Mouse (Mus musculus): Measurements from ENCODE around the gene Nf2.

GRCm38 (mm10) chr11:4769293-4769692 lies 80.0 kb downstream of the Nf2 start:
- TF ChIP-seq CTCF (IDR thresholded peaks at IDR 0.05; ENCODE audit: borderline replicate concordance, control insufficient read depth, extremely low read depth, insufficient read depth, low read length, poor library complexity) (no peak), POLR2A (IDR thresholded peaks at IDR 0.05; ENCODE audit: control insufficient read depth, extremely low read depth, insufficient read depth, low read length, poor library complexity) (no peak)

All from thymus, adult 2 months (tissue).